Mouse (Mus musculus): ENCODE measurements around the gene Ankrd44. TPM values are rescaled to one million over a fixed set of nuclear protein-coding genes. Genes with fewer than 3 reads are reported as not detected.

Ankrd44 gene
- polyA plus RNA-seq, 1 experiment, result 3.7 TPM

GRCm38 (mm10) chr1:54804406-54804805 lies 121.8 kb downstream of the Ankrd44 start:
- H3K4me3 ChIP-seq (ENCODE audit: low read depth, low read length), result no peak overlapping the region
- 93% methylated on average over 9 of the region's 9 CpGs for WGBS

GRCm38 (mm10) chr1:54802703-54803102 lies 123.5 kb downstream of the Ankrd44 start:
- H3K27ac ChIP-seq (ENCODE audit: insufficient read depth, low read depth, low read length), result no peak overlapping the region

More at GRCm38 (mm10) chr1:54804406-54804805, 121.8 kb downstream of the Ankrd44 start:
- no peaks in the 10 kb centered on the region for H3K36me3 ChIP-seq (ENCODE audit: control insufficient read depth, insufficient read depth, low read length)
- H3K27ac ChIP-seq (ENCODE audit: insufficient read depth, low read depth, low read length), result no peak overlapping the region
- H3K27me3 ChIP-seq (ENCODE audit: control insufficient read depth, insufficient read depth, low read length), result no peaks in the 10 kb centered on the region
- no peaks in the 10 kb centered on the region; the same call in 1 of the 2 replicates for H3K4me1 ChIP-seq (ENCODE audit: control insufficient read depth, insufficient read depth, insufficient read length, low read length)
- TF ChIP-seq POLR2A (IDR thresholded peaks at IDR 0.05; ENCODE audit: low read depth, low read length), result no peak
- no peak for TF ChIP-seq CTCF (IDR thresholded peaks at IDR 0.05; ENCODE audit: extremely low read depth, insufficient read length, insufficient replicate concordance, low read depth, low read length)

GRCm38 (mm10) chr1:54801256-54801655 lies 124.9 kb downstream of the Ankrd44 start:
- Histone ChIP-seq H3K4me1 (ENCODE audit: control insufficient read depth, insufficient read depth, insufficient read length, low read length) (no peaks in the 10 kb centered on the region; the same call in 1 of the 2 replicates), H3K27me3 (ENCODE audit: control insufficient read depth, insufficient read depth, low read length) (no peaks in the 10 kb centered on the region), H3K36me3 (ENCODE audit: control insufficient read depth, insufficient read depth, low read length) (no peaks in the 10 kb centered on the region), H3K27ac (ENCODE audit: insufficient read depth, low read depth, low read length) (no peak overlapping the region), H3K4me3 (ENCODE audit: low read depth, low read length) (no peak overlapping the region)
- TF ChIP-seq CTCF (IDR thresholded peaks at IDR 0.05; ENCODE audit: extremely low read depth, insufficient read length, insufficient replicate concordance, low read depth, low read length) (no peak), POLR2A (IDR thresholded peaks at IDR 0.05; ENCODE audit: low read depth, low read length) (no peak)
- 75% methylated on average over 2 of the region's 3 CpGs for WGBS

More at GRCm38 (mm10) chr1:54802703-54803102, 123.5 kb downstream of the Ankrd44 start:
- no peak for TF ChIP-seq POLR2A (IDR thresholded peaks at IDR 0.05; ENCODE audit: low read depth, low read length)
- no peak for TF ChIP-seq CTCF (IDR thresholded peaks at IDR 0.05; ENCODE audit: extremely low read depth, insufficient read length, insufficient replicate concordance, low read depth, low read length)
- 74% methylated on average over 11 of the region's 11 CpGs for WGBS
- Histone ChIP-seq H3K4me1 (ENCODE audit: control insufficient read depth, insufficient read depth, insufficient read length, low read length) (no peaks in the 10 kb centered on the region; the same call in 1 of the 2 replicates), H3K4me3 (ENCODE audit: low read depth, low read length) (no peak overlapping the region), H3K36me3 (ENCODE audit: control insufficient read depth, insufficient read depth, low read length) (no peaks in the 10 kb centered on the region), H3K27me3 (ENCODE audit: control insufficient read depth, insufficient read depth, low read length) (no peaks in the 10 kb centered on the region)

DNA sequence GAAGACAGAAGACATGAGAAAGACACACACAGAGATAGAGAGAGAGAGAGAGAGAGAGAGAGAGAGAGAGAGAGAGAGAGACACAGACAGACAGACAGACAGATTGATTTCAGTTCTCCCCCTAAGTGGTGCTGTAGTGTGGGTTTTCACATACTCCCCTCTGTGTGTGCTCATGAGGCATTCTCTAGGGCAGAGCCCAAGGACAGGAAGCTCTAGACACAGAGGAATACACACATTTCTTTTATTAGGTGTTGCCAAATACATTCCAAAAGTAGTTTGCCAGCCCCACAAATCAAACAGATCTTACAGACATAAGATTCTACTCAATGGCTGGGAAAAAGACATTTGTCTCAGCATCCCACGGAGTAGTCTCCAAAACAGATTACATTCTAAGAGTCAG lies 126.8 kb downstream of the Ankrd44 start:
- H3K4me3 ChIP-seq (ENCODE audit: low read depth, low read length), result no peak overlapping the region
- no peak for TF ChIP-seq POLR2A (IDR thresholded peaks at IDR 0.05; ENCODE audit: low read depth, low read length)
- TF ChIP-seq CTCF (IDR thresholded peaks at IDR 0.05; ENCODE audit: extremely low read depth, insufficient read length, insufficient replicate concordance, low read depth, low read length), result no peak

GRCm38 (mm10) chr1:54798415-54798814 lies 127.8 kb downstream of the Ankrd44 start:
- Histone ChIP-seq H3K36me3 (ENCODE audit: control insufficient read depth, insufficient read depth, low read length) (no peaks in the 10 kb centered on the region), H3K27ac (ENCODE audit: insufficient read depth, low read depth, low read length) (no peak overlapping the region), H3K27me3 (ENCODE audit: control insufficient read depth, insufficient read depth, low read length) (no peaks in the 10 kb centered on the region), H3K4me1 (ENCODE audit: control insufficient read depth, insufficient read depth, insufficient read length, low read length) (peaks cover 2% of the 10 kb centered on the region), H3K4me3 (ENCODE audit: low read depth, low read length) (no peak overlapping the region)
- WGBS, result 68% methylated on average over 3 of the region's 3 CpGs
- no peak for TF ChIP-seq POLR2A (IDR thresholded peaks at IDR 0.05; ENCODE audit: low read depth, low read length)
- TF ChIP-seq CTCF (IDR thresholded peaks at IDR 0.05; ENCODE audit: extremely low read depth, insufficient read length, insufficient replicate concordance, low read depth, low read length), result no peak

More for the DNA sequence above, 126.8 kb downstream of the Ankrd44 start:
- WGBS, result 70% methylated on average over 1 of the region's 1 CpGs
- no peaks in the 10 kb centered on the region for H3K36me3 ChIP-seq (ENCODE audit: control insufficient read depth, insufficient read depth, low read length)
- H3K27me3 ChIP-seq (ENCODE audit: control insufficient read depth, insufficient read depth, low read length), result no peaks in the 10 kb centered on the region
- H3K27ac ChIP-seq (ENCODE audit: insufficient read depth, low read depth, low read length), result no peak overlapping the region
- peaks cover 2% of the 10 kb centered on the region for H3K4me1 ChIP-seq (ENCODE audit: control insufficient read depth, insufficient read depth, insufficient read length, low read length)

DNA sequence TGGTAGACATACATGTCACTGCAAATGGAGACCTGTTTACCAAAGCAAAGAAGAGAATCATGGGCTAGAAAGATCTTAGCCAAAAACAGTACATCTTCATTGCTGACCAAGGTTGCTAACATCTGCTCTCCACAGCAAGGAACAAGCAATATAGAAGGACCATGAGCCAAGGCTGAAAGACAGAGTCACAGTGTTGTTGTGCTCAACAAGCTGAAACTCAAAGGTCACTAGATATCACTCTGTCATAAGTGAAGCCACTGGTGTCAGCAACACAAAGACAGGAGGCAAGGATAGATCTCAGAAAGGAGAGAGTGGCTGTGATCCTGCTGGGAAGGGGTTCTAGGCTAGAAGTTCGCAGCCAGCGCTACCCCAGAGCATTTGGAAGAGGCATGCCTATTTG lies 131.5 kb downstream of the Ankrd44 start:
- no peaks in the 10 kb centered on the region for H3K36me3 ChIP-seq (ENCODE audit: control insufficient read depth, insufficient read depth, low read length)
- no peak overlapping the region for H3K27ac ChIP-seq (ENCODE audit: insufficient read depth, low read depth, low read length)
- TF ChIP-seq POLR2A (IDR thresholded peaks at IDR 0.05; ENCODE audit: low read depth, low read length), result no peak
- TF ChIP-seq CTCF (IDR thresholded peaks at IDR 0.05; ENCODE audit: extremely low read depth, insufficient read length, insufficient replicate concordance, low read depth, low read length), result no peak
- WGBS, result 92% methylated on average over 2 of the region's 2 CpGs
- H3K27me3 ChIP-seq (ENCODE audit: control insufficient read depth, insufficient read depth, low read length), result no peaks in the 10 kb centered on the region
- peaks cover 2% of the 10 kb centered on the region for H3K4me1 ChIP-seq (ENCODE audit: control insufficient read depth, insufficient read depth, insufficient read length, low read length)
- no peak overlapping the region for H3K4me3 ChIP-seq (ENCODE audit: low read depth, low read length)

- no peaks in the 10 kb centered on the region for H3K36me3 ChIP-seq (ENCODE audit: control insufficient read depth, insufficient read depth, low read length)
- WGBS, result 79% methylated on average over 3 of the region's 3 CpGs
- no peak overlapping the region for H3K27ac ChIP-seq (ENCODE audit: insufficient read depth, low read depth, low read length)
- H3K4me1 ChIP-seq (ENCODE audit: control insufficient read depth, insufficient read depth, insufficient read length, low read length), result peaks cover 2% of the 10 kb centered on the region
- no peaks in the 10 kb centered on the region for H3K27me3 ChIP-seq (ENCODE audit: control insufficient read depth, insufficient read depth, low read length)
- H3K4me3 ChIP-seq (ENCODE audit: low read depth, low read length), result no peak overlapping the region
- no peak for TF ChIP-seq CTCF (IDR thresholded peaks at IDR 0.05; ENCODE audit: extremely low read depth, insufficient read length, insufficient replicate concordance, low read depth, low read length)
- TF ChIP-seq POLR2A (IDR thresholded peaks at IDR 0.05; ENCODE audit: low read depth, low read length), result no peak
Measured at GRCm38 (mm10) chr1:54791406-54791805, 134.8 kb downstream of the Ankrd44 start.

Data from small intestine, adult 2 months (tissue).